Mouse (Mus musculus) small intestine, adult 2 months (tissue): Measurements from ENCODE around the gene Cdhr2.

ENCODE experiments used
- CTCF ChIP-seq: fragments of 200-500 bp; IDR thresholded peaks from 2 replicates; pipeline ENCODE4 v1.5.1; 2012; ENCODE audit warnings: low read depth, mild to moderate bottlenecking, control low read depth, inconsistent platforms, low read length, moderate library complexity, mixed read lengths; ENCODE audit not compliant: insufficient replicate concordance, insufficient read length; ENCODE audit errors: extremely low read depth
- POLR2A ChIP-seq: fragments of 200-500 bp; IDR thresholded peaks from 2 replicates; pipeline ENCODE4 v1.6.1; 2012; ENCODE audit warnings: low read depth, mild to moderate bottlenecking, control low read depth, inconsistent platforms, low read length, moderate library complexity

DNA sequence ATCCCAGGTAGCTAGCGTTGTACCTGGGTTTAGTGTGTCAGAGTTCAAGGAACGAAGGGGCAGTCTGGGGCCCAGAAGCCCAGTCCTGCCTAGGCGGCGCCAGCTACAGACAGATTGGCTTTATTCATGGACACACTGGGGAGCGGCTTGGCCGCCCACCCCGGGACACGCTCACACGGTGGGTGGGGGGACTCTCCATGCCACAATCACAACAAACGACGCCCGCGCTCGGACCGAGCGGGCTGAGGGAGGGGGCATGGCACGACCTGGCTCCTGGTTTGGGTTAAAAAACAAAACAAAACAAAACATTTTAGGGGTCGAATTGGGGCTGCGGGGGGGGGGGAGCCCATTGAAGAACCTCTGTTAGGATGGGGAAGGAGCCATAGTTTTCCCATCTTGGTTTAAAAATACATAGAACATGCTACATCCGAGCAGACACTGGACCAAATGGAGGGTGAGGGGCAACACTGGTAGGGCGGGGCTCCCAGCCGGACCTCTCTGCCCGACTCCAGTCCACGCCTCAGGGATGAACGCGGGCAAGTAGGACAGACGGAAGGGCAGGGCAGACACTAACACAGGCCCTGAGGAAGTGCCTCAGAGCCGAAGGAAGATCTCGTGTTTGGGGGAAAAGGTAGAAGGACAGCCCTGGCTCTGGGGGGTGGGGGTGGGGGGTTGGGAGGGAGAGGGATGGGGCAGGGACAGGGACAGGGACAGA, 57.7 kb downstream of the Cdhr2 start:
- TF ChIP-seq POLR2A (no peak), CTCF (no peak)
